Mouse (Mus musculus): ENCODE data around the gene Reln. TPM values are rescaled to one million over a fixed set of nuclear protein-coding genes. Genes with fewer than 3 reads are reported as not detected.

The Reln gene
- polyA plus RNA-seq, 1 experiment, result 0.61 TPM

DNA sequence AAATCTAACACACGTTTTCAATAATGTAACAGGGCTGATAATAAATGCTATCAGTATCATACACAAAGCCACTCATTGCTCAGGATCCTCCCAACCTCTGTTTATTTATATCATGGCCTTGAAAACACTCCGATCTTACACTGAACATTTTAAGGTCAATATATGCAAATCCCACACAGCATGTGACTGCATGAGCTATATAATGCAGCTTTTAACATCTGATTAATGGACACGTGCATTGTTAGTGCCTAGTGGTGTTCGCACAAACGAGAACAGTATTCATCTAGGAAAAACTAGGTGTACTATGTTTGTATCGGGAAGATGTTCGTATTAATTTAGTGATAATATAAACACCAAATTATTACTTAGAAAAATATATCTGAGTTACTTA, 395.0 kb downstream of the Reln start:
- no peaks in the 10 kb centered on the region for H3K4me1 ChIP-seq (replicated peaks; ENCODE audit: control insufficient read depth, insufficient read depth, low read length)
- H3K27me3 ChIP-seq (ENCODE audit: control insufficient read depth, insufficient read depth, low read length), result no peaks in the 10 kb centered on the region
- no peaks in the 10 kb centered on the region for H3K36me3 ChIP-seq (ENCODE audit: control insufficient read depth, insufficient read depth, low read length)
- H3K27ac ChIP-seq (ENCODE audit: control insufficient read depth, insufficient read depth, low read length), result no peak overlapping the region
- no peak overlapping the region for H3K4me3 ChIP-seq (ENCODE audit: control insufficient read depth, insufficient read depth, low read length)
- WGBS, result 93% methylated on average over 7 of the region's 7 CpGs
- no peak for TF ChIP-seq CTCF (IDR thresholded peaks at IDR 0.05; ENCODE audit: borderline replicate concordance, control insufficient read depth, extremely low read depth, insufficient read depth, low read length, poor library complexity)
- TF ChIP-seq POLR2A (IDR thresholded peaks at IDR 0.05; ENCODE audit: control insufficient read depth, extremely low read depth, insufficient read depth, low read length, poor library complexity), result no peak
- DNase-seq, result no peak

DNA sequence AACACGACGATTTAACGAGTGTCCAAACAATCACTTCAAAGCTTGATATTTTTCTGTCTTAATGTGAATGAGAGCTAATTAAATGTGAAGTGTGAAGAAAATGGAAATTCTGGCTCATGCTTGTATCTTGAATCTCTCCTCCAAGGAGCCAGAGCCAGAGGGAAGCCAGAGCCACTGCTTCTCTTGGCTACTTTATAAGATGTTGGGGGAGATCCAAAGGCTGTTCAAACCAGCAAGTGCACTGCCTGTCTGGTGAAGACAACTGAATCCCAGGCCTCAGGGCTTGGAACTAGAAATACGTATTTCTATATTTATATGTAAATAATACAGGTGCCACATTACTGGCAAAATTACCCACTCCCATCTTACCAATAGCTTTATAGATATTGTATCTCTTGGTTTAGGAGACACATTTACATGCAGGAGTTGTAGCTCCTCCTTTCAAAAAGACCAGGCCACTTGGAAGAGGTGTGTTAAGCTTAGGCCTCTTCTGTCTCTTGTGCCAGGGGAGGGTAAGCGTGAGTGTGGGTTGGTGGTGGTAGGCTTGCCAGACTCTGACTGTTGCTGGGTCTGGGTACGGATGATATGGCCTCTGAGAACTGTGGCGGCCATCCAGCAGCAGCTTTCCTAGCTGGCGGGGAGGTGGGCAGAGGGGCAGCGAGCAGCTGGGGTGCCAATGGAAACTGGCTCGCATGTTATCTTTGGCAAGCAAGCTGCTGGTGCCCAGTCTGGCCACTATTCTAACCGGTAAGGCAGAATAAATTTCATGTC, 395.6 kb downstream of the Reln start:
- no peak for TF ChIP-seq CTCF (IDR thresholded peaks at IDR 0.05; ENCODE audit: borderline replicate concordance, control insufficient read depth, extremely low read depth, insufficient read depth, low read length, poor library complexity)
- TF ChIP-seq POLR2A (IDR thresholded peaks at IDR 0.05; ENCODE audit: control insufficient read depth, extremely low read depth, insufficient read depth, low read length, poor library complexity), result no peak
- WGBS, result 90% methylated on average over 11 of the region's 11 CpGs
- Histone ChIP-seq H3K4me3 (ENCODE audit: control insufficient read depth, insufficient read depth, low read length) (no peak overlapping the region), H3K4me1 (replicated peaks; ENCODE audit: control insufficient read depth, insufficient read depth, low read length) (no peaks in the 10 kb centered on the region), H3K27ac (ENCODE audit: control insufficient read depth, insufficient read depth, low read length) (no peak overlapping the region), H3K36me3 (ENCODE audit: control insufficient read depth, insufficient read depth, low read length) (no peaks in the 10 kb centered on the region), H3K27me3 (ENCODE audit: control insufficient read depth, insufficient read depth, low read length) (no peaks in the 10 kb centered on the region)
- no peak for DNase-seq

DNA sequence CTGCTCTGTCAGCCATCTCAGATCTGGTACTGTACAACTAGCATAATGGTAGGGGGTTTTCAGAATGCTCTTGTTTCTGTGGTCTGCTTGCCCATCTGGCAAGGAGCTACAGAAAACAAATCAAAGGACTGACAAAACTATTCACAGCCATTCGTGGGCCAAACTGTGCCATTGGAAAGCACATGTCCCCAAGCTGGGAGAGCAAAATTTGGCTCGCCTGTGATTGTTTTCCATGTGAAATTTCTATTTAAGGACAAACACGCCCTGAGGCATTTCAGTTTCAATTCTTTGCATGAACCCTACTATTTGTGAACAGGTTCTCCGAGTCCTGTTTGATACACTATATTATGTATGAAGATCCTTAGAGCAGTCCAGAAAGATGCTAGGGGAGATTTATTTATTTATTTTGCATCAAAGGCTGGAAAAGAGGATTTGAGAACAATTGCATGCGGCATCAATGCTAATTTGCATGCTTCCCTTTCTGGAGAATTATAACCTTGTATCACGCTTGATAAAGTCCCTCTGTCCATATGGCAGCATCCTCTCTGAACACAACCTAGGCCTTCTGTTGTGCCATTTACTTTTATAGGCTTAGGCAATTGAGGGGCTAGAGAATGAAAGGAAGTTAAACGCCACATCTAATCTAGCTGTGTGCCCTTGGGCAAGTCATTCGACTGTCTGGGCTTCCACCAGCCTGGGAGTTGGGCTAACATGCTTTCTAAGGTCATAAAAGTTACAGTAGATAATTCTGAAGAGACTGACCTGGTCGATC, 396.7 kb downstream of the Reln start:
- no peak overlapping the region for H3K27ac ChIP-seq (ENCODE audit: control insufficient read depth, insufficient read depth, low read length)
- 89% methylated on average over 9 of the region's 9 CpGs for WGBS
- TF ChIP-seq POLR2A (IDR thresholded peaks at IDR 0.05; ENCODE audit: control insufficient read depth, extremely low read depth, insufficient read depth, low read length, poor library complexity) (no peak), CTCF (IDR thresholded peaks at IDR 0.05; ENCODE audit: borderline replicate concordance, control insufficient read depth, extremely low read depth, insufficient read depth, low read length, poor library complexity) (no peak)
- H3K4me1 ChIP-seq (replicated peaks; ENCODE audit: control insufficient read depth, insufficient read depth, low read length), result no peaks in the 10 kb centered on the region
- H3K4me3 ChIP-seq (ENCODE audit: control insufficient read depth, insufficient read depth, low read length), result no peak overlapping the region
- no peaks in the 10 kb centered on the region for H3K36me3 ChIP-seq (ENCODE audit: control insufficient read depth, insufficient read depth, low read length)
- DNase-seq, result no peak
- no peaks in the 10 kb centered on the region for H3K27me3 ChIP-seq (ENCODE audit: control insufficient read depth, insufficient read depth, low read length)

DNA sequence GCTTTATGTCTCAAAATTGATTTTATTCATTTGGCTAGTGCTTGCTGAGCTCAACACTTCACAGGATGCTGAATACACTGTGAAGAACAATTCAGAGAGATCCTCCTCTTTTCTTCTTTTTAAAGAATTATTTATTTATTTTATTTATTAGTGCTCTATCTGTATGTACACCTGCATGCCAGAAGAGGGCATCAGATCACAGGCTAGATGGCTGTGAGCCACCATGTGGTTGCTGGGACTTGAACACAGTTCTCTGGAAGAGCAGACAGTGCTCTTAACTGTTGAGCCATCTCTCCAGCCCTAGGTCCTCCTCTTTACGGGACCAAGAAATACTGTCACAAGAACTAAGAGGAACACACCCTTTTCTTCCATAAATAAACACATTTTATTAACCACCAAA, 399.9 kb downstream of the Reln start:
- no peak for DNase-seq
- no peak for TF ChIP-seq POLR2A (IDR thresholded peaks at IDR 0.05; ENCODE audit: control insufficient read depth, extremely low read depth, insufficient read depth, low read length, poor library complexity)
- H3K36me3 ChIP-seq (ENCODE audit: control insufficient read depth, insufficient read depth, low read length), result no peaks in the 10 kb centered on the region
- no peaks in the 10 kb centered on the region for H3K4me1 ChIP-seq (replicated peaks; ENCODE audit: control insufficient read depth, insufficient read depth, low read length)
- WGBS, result 93% methylated on average over 1 of the region's 1 CpGs
- no peaks in the 10 kb centered on the region for H3K27me3 ChIP-seq (ENCODE audit: control insufficient read depth, insufficient read depth, low read length)
- H3K4me3 ChIP-seq (ENCODE audit: control insufficient read depth, insufficient read depth, low read length), result no peak overlapping the region
- H3K27ac ChIP-seq (ENCODE audit: control insufficient read depth, insufficient read depth, low read length), result no peak overlapping the region

- no peak for TF ChIP-seq CTCF (IDR thresholded peaks at IDR 0.05; ENCODE audit: borderline replicate concordance, control insufficient read depth, extremely low read depth, insufficient read depth, low read length, poor library complexity)
- TF ChIP-seq POLR2A (IDR thresholded peaks at IDR 0.05; ENCODE audit: control insufficient read depth, extremely low read depth, insufficient read depth, low read length, poor library complexity), result no peak
- no peak overlapping the region for H3K4me3 ChIP-seq (ENCODE audit: control insufficient read depth, insufficient read depth, low read length)
- H3K27me3 ChIP-seq (ENCODE audit: control insufficient read depth, insufficient read depth, low read length), result no peaks in the 10 kb centered on the region
- H3K27ac ChIP-seq (ENCODE audit: control insufficient read depth, insufficient read depth, low read length), result no peak overlapping the region
- no peaks in the 10 kb centered on the region for H3K36me3 ChIP-seq (ENCODE audit: control insufficient read depth, insufficient read depth, low read length)
- WGBS, result 67% methylated on average over 9 of the region's 9 CpGs
- DNase-seq, result no peak
- no peaks in the 10 kb centered on the region for H3K4me1 ChIP-seq (replicated peaks; ENCODE audit: control insufficient read depth, insufficient read depth, low read length)
These were observed 405.1 kb downstream of the Reln start for GRCm38 (mm10) chr5:21939405-21939804.

DNA sequence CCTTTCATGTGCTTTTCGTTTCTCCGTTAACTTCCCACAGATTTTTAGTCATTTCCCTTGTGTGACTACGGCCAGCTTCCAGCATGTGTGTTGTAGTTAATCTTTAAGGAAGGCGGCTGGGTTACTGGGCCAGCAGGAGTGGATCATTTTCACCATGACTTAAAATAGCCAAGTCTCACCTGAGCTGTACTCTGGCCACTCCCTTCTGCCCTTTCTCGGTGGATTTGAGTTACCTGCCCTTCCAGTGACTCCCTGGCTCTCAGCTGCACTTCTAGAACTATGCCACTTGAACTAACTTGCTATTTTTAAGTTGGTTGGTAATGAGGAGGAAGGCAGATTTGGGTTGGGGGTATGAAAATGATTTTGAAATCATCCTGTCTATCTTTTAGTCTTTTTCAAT, 406.4 kb downstream of the Reln start:
- no peaks in the 10 kb centered on the region for H3K27me3 ChIP-seq (ENCODE audit: control insufficient read depth, insufficient read depth, low read length)

More for the DNA sequence above, 406.4 kb downstream of the Reln start:
- DNase-seq, result no peak
- Histone ChIP-seq H3K4me1 (replicated peaks; ENCODE audit: control insufficient read depth, insufficient read depth, low read length) (no peaks in the 10 kb centered on the region), H3K36me3 (ENCODE audit: control insufficient read depth, insufficient read depth, low read length) (no peaks in the 10 kb centered on the region), H3K4me3 (ENCODE audit: control insufficient read depth, insufficient read depth, low read length) (no peak overlapping the region), H3K27ac (ENCODE audit: control insufficient read depth, insufficient read depth, low read length) (no peak overlapping the region)
- WGBS, result 86% methylated on average over 5 of the region's 5 CpGs
- TF ChIP-seq CTCF (IDR thresholded peaks at IDR 0.05; ENCODE audit: borderline replicate concordance, control insufficient read depth, extremely low read depth, insufficient read depth, low read length, poor library complexity) (no peak), POLR2A (IDR thresholded peaks at IDR 0.05; ENCODE audit: control insufficient read depth, extremely low read depth, insufficient read depth, low read length, poor library complexity) (no peak)

Data from thymus, adult 2 months (tissue).